Mouse (Mus musculus): ENCODE measurements at regions not wholly inside any gene's neighbourhood (a gene's known extent, or its start where the extent isn't known, plus 50 kb on each side); places are given as distances from the start of the nearest gene placed in this dataset.
"Not testable (repeated sequence)": the region's sequence is repeated elsewhere in the genome, so short reads cannot be mapped to it uniquely, and the experiment has no call there.

DNA sequence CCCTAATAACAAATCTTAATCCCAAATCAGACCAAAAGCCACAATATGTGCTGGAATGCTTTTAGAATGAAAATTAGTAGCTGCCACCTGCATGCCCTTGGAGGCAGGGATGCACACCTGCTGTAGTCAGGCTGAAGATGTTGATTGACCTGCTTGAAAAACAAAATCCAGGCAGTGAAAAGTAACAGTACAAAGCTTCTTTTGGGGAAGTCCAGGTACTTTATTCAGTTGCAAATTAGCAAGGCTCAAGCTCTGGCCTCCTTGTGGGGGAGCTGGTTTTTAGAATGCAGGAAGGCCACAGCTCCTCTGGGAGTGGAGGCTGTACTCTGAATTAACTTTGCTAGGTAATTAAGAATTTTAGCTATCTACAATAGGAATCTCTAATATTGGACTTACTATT is 166.7 kb downstream of the St8sia4 start:
- not testable (repeated sequence) for TF ChIP-seq POLR2A (IDR thresholded peaks at IDR 0.05; ENCODE audit: borderline replicate concordance, control insufficient read depth, low read depth, low read length); CTCF (IDR thresholded peaks at IDR 0.05; ENCODE audit: control insufficient read depth, insufficient read depth, low read length)
